Mouse (Mus musculus): ENCODE results near the gene Tbc1d4.

Gene Tbc1d4

GRCm38 (mm10) chr14:101532090-101532695 lies 76.8 kb downstream of the Tbc1d4 start:
- in situ Hi-C loops (cut with MboI, MseI): no loop called here

GRCm38 (mm10) chr14:101530455-101530854 lies 78.5 kb downstream of the Tbc1d4 start:
- in situ Hi-C loops (cut with MboI, MseI): no loop called here

- in situ Hi-C loops (cut with MboI, MseI): no loop called here
Measured at GRCm38 (mm10) chr14:101529194-101529593, 79.8 kb downstream of the Tbc1d4 start.

GRCm38 (mm10) chr14:101527420-101527996 lies 81.5 kb downstream of the Tbc1d4 start:
- in situ Hi-C loops (cut with MboI, MseI): no loop called here

- in situ Hi-C loops (cut with MboI, MseI): no loop called here
Measured at GRCm38 (mm10) chr14:101526478-101526877, 82.5 kb downstream of the Tbc1d4 start.

GRCm38 (mm10) chr14:101519964-101520363 lies 89.0 kb downstream of the Tbc1d4 start:
- in situ Hi-C loops (cut with MboI, MseI): no loop called here

- in situ Hi-C loops (cut with MboI, MseI): no loop called here
Measured at GRCm38 (mm10) chr14:101518259-101518658, 90.7 kb downstream of the Tbc1d4 start.

- in situ Hi-C loops (cut with MboI, MseI): no loop called here
Measured at GRCm38 (mm10) chr14:101517801-101518200, 91.2 kb downstream of the Tbc1d4 start.

- in situ Hi-C loops (cut with MboI, MseI): no loop called here
Measured at GRCm38 (mm10) chr14:101517341-101517740, 91.7 kb downstream of the Tbc1d4 start.

- in situ Hi-C loops (cut with MboI, MseI): no loop called here
Measured at GRCm38 (mm10) chr14:101516864-101517263, 92.1 kb downstream of the Tbc1d4 start.

- in situ Hi-C loops (cut with MboI, MseI): no loop called here
Measured at GRCm38 (mm10) chr14:101516031-101516430, 93.0 kb downstream of the Tbc1d4 start.

- in situ Hi-C loops (cut with MboI, MseI): no loop called here
Measured at GRCm38 (mm10) chr14:101515271-101515670, 93.7 kb downstream of the Tbc1d4 start.

GRCm38 (mm10) chr14:101514557-101514971 lies 94.4 kb downstream of the Tbc1d4 start:
- in situ Hi-C loops (cut with MboI, MseI): no loop called here

- in situ Hi-C loops (cut with MboI, MseI): no loop called here
Measured at GRCm38 (mm10) chr14:101513163-101513562, 95.8 kb downstream of the Tbc1d4 start.

GRCm38 (mm10) chr14:101511410-101511809 lies 97.6 kb downstream of the Tbc1d4 start:
- in situ Hi-C loops (cut with MboI, MseI): no loop called here

GRCm38 (mm10) chr14:101510540-101511313 lies 98.3 kb downstream of the Tbc1d4 start:
- in situ Hi-C loops (cut with MboI, MseI): no loop called here

- in situ Hi-C loops (cut with MboI, MseI): no loop called here
Measured at GRCm38 (mm10) chr14:101509759-101510158, 99.2 kb downstream of the Tbc1d4 start.

- in situ Hi-C loops (cut with MboI, MseI): no loop called here
Measured at GRCm38 (mm10) chr14:101507956-101508355, 101.0 kb downstream of the Tbc1d4 start.

GRCm38 (mm10) chr14:101507146-101507545 lies 101.8 kb downstream of the Tbc1d4 start:
- in situ Hi-C loops (cut with MboI, MseI): no loop called here

GRCm38 (mm10) chr14:101505805-101506204 lies 103.2 kb downstream of the Tbc1d4 start:
- in situ Hi-C loops (cut with MboI, MseI): no loop called here

- in situ Hi-C loops (cut with MboI, MseI): no loop called here
Measured at GRCm38 (mm10) chr14:101504473-101505200, 104.4 kb downstream of the Tbc1d4 start.
